Mouse (Mus musculus): ENCODE results near the gene Olfr622.

The Olfr622 gene

GRCm38 (mm10) chr7:103642602-103643001 is at the start of gene Olfr622:
Olfr622 (minus strand) TSS chr7:103642702.
- no peak for DNase-seq

GRCm38 (mm10) chr7:103682420-103682819 is 39.9 kb upstream of the Olfr622 start, which contains the start of gene Olfr625-ps1:
Olfr625-ps1 (plus strand) TSS chr7:103682720.
- DNase-seq: no peak

GRCm38 (mm10) chr7:103671091-103671490 is 28.6 kb upstream of the Olfr622 start, which contains the start of gene Olfr624:
Olfr624 (minus strand) TSS chr7:103671191.
- no peak for DNase-seq

GRCm38 (mm10) chr7:103663598-103663997 is 21.1 kb upstream of the Olfr622 start, which contains the start of gene Olfr623:
Olfr623 (minus strand) TSS chr7:103663698.
- no peak for DNase-seq

- DNase-seq: no peak
Observed at GRCm38 (mm10) chr7:103644070-103644469, 1.6 kb upstream of the Olfr622 start.

- no peak for DNase-seq
Observed at GRCm38 (mm10) chr7:103636795-103637194, 5.7 kb downstream of the Olfr622 start.

GRCm38 (mm10) chr7:103612434-103612833 is 30.1 kb downstream of the Olfr622 start, which contains the start of gene Olfr620:
Olfr620 (minus strand) TSS chr7:103612534.
- no peak for DNase-seq

- no peak for DNase-seq
Observed at GRCm38 (mm10) chr7:103607425-103607824, 35.1 kb downstream of the Olfr622 start.

GRCm38 (mm10) chr7:103600275-103600674 is 42.2 kb downstream of the Olfr622 start, which contains the start of gene Olfr619:
Olfr619 (plus strand) TSS chr7:103600575.
- no peak for DNase-seq

GRCm38 (mm10) chr7:103589803-103590202 is 52.7 kb downstream of the Olfr622 start, which contains the start of gene Olfr618:
Olfr618 (plus strand) TSS chr7:103590103.
- no peak for DNase-seq

Data from cerebellum, postnatal 10 days (tissue).